Comparison of ENCODE assay signal across 9 mouse cellular contexts in genomic region chr7:28972542-28972985, GRCm38 (mm10). TPM values are rescaled to one million over a fixed set of nuclear protein-coding genes. Genes with fewer than 3 reads are reported as not detected.
DNase-seq lines count a peak whose midpoint lies in the region; ATAC-seq and TF ChIP-seq lines count a peak whose summit lies in the region.
"Had no signal": no experiment of that assay in that cellular context is flagged by ENCODE, and none has a peak within 500 bp of the region (broad histone marks: within the 10 kb centered on the region; RNA-seq: fewer than 3 reads in every experiment).

No protein-coding gene starts in this region.

- TF ChIP-seq POLR2A in liver, adult 2 months (IDR thresholded peaks at IDR 0.05; ENCODE audit: extremely low read depth, insufficient read depth, low read length): no peak

- no peaks in the 10 kb centered on the region; the same call in 1 of the 2 replicates for H3K79me2 ChIP-seq in liver, adult 2 months (ENCODE audit: control insufficient read depth, insufficient read depth, low read length)

- 71% methylated on average over 8 of the region's 8 CpGs for WGBS in kidney, embryonic 15.5 days
- WGBS in liver, adult 2 months: 70% methylated on average over 8 of the region's 8 CpGs

- H3K9ac ChIP-seq in kidney, embryonic 15.5 days: no peak overlapping the region
- H3K9ac ChIP-seq in liver, adult 2 months (ENCODE audit: low read depth, low read length): no peak overlapping the region

- H3K27ac ChIP-seq in kidney, embryonic 15.5 days: no peak overlapping the region
- no peak overlapping the region for H3K27ac ChIP-seq in liver, adult 2 months (replicated peaks; ENCODE audit: insufficient read depth, low read depth, low read length)

- peak; percentile 82 for DNase-seq in kidney, adult 18-20 months
- DNase-seq in cerebellum, adult 18-20 months: peak; percentile 70 to 82
- DNase-seq in frontal cortex, postnatal 36 days (ENCODE audit: low spot score in 2 of 2): peak; percentile 72 to 77
- peak; percentile 82 for DNase-seq in kidney, adult 9 months
- no peak for DNase-seq in liver, adult 2 months (ENCODE audit: extremely low read depth, low read depth, low spot score)
- peak; percentile 77 to 86 for DNase-seq in natural killer cell, adult 2 months (ENCODE audit: low spot score in 2 of 2)
- peak; percentile 57 for DNase-seq in testis, postnatal 14 days (ENCODE audit: low spot score)

- peak; percentile 86 for TF ChIP-seq CTCF in liver, adult 2 months (IDR thresholded peaks at IDR 0.05; ENCODE audit: low read depth, low read length)

- H3K4me1 ChIP-seq in kidney, embryonic 15.5 days: peaks cover 26% of the 10 kb centered on the region
- H3K4me1 ChIP-seq in liver, adult 2 months (ENCODE audit: control insufficient read depth, insufficient read depth, low read length): peaks cover 23% of the 10 kb centered on the region; the same call in 1 of the 2 replicates

- no peaks in the 10 kb centered on the region for H3K9me3 ChIP-seq in kidney, embryonic 15.5 days (replicated peaks)

- ATAC-seq in kidney, embryonic 15.5 days (replicated peaks; ENCODE audit: low FRiP score): no peak

- H3K4me3 ChIP-seq in kidney, embryonic 15.5 days (replicated peaks): no peak overlapping the region
- no peak overlapping the region for H3K4me3 ChIP-seq in liver, adult 2 months (ENCODE audit: insufficient read depth, low read depth, low read length)
- H3K4me3 ChIP-seq: erythroblast, embryonic 14.5 days had no signal

- peaks cover 68% of the 10 kb centered on the region for H3K36me3 ChIP-seq in kidney, embryonic 15.5 days
- H3K36me3 ChIP-seq in liver, adult 2 months (ENCODE audit: control insufficient read depth, insufficient read depth, low read length): peaks cover 4% of the 10 kb centered on the region

- no peaks in the 10 kb centered on the region for H3K27me3 ChIP-seq in kidney, embryonic 15.5 days
- H3K27me3 ChIP-seq in liver, adult 2 months (ENCODE audit: control insufficient read depth, insufficient read depth, low read length): no peaks in the 10 kb centered on the region

- no peak overlapping the region for H3K4me2 ChIP-seq in kidney, embryonic 15.5 days

RNA-seq across cellular contexts. Expression of gene Eif3k, which starts 9.1 kb away (rescaled TPM):
- 401 and 402 TPM in 2 replicates for polyA plus RNA-seq in kidney, embryonic 15.5 days (2015; fragmentation: Nextera tagmentation; extraction: Ambion mirVana)
- 64.8 and 73.2 TPM in 2 replicates for total RNA-seq in liver, adult 2 months (2014; rRNA removed)
- polyA plus RNA-seq in liver, adult 2 months (2012; rRNA removed): 86.3 and 91.2 TPM in 2 replicates

RNA-seq across cellular contexts. Expression of gene Map4k1, which starts 9.3 kb away (rescaled TPM):
- polyA plus RNA-seq in kidney, embryonic 15.5 days (2015; fragmentation: Nextera tagmentation; extraction: Ambion mirVana): 9.0 and 9.6 TPM in 2 replicates
- total RNA-seq in liver, adult 2 months (2014; rRNA removed): 0.18 and 0.54 TPM in 2 replicates
- polyA plus RNA-seq in liver, adult 2 months (2012; rRNA removed): 1.2 and 1.5 TPM in 2 replicates

RNA-seq across cellular contexts. Expression of gene Actn4, which starts 10.4 kb away (rescaled TPM):
- 288 and 312 TPM in 2 replicates for polyA plus RNA-seq in kidney, embryonic 15.5 days (2015; fragmentation: Nextera tagmentation; extraction: Ambion mirVana)
- total RNA-seq in liver, adult 2 months (2014; rRNA removed): 47.4 and 87.1 TPM in 2 replicates
- polyA plus RNA-seq in liver, adult 2 months (2012; rRNA removed): 125 and 145 TPM in 2 replicates
